In genomic region chr5:92331635-92332338, GRCm38 (mm10) we compare ENCODE assay signal across 8 mouse cellular contexts. TPM values are rescaled to one million over a fixed set of nuclear protein-coding genes. Genes with fewer than 3 reads are reported as not detected.
DNase-seq lines count a peak whose midpoint lies in the region; ATAC-seq lines count a peak whose summit lies in the region.

TSS of gene Art3 (plus strand) at chr5:92331827.

- ATAC-seq in granulocyte monocyte progenitor cell, adult 5-6 weeks (replicated peaks; ENCODE audit: poor library complexity, severe bottlenecking), result peak; percentile 12
- no peak for ATAC-seq in liver, embryonic 15.5 days (ENCODE audit: insufficient read depth)

- 83% methylated on average over 17 of the region's 17 CpGs for WGBS in liver, embryonic 15.5 days (ENCODE audit: insufficient replicate concordance)

- H3K4me2 ChIP-seq in liver, embryonic 15.5 days, result no peak within 1 kb of the TSS

- no peaks in the 10 kb centered on the region for H3K9me3 ChIP-seq in liver, embryonic 15.5 days (replicated peaks)

- H3K27ac ChIP-seq in liver, embryonic 15.5 days (replicated peaks), result peak within 1 kb of the TSS; percentile 33; the same call in 1 of the 2 replicates

- 0 out of 2 replicates have a peak, but pooled peaks cover 2% of the 10 kb centered on the region for H3K4me1 ChIP-seq in liver, embryonic 15.5 days (replicated peaks)

- no peak for DNase-seq in left cerebral cortex, postnatal 14 days (ENCODE audit: low spot score in 2 of 2)
- no peak for DNase-seq in left cerebral cortex, postnatal 25 days (ENCODE audit: low spot score in 2 of 2)
- DNase-seq in adrenal gland, postnatal 4 days (ENCODE audit: low spot score in 2 of 2), result no peak
- no peak for DNase-seq in right cerebral cortex, postnatal 14 days
- no peak for DNase-seq in urinary bladder, postnatal 25 days (ENCODE audit: low spot score)
- DNase-seq in thymus, postnatal 14 days, result no peak

- no peak within 1 kb of the TSS for H3K4me3 ChIP-seq in liver, embryonic 15.5 days (replicated peaks)

- no peak within 1 kb of the TSS for H3K9ac ChIP-seq in liver, embryonic 15.5 days

- H3K36me3 ChIP-seq in liver, embryonic 15.5 days (replicated peaks), result no peaks in the 10 kb centered on the region

- intact Hi-C loops in left cerebral cortex, postnatal 14 days (cut with DNase I), result no loop called here
- intact Hi-C loops in left cerebral cortex, postnatal 25 days (cut with DNase I), result no loop called here

- peaks cover 4% of the 10 kb centered on the region; the same call in 1 of the 2 replicates for H3K27me3 ChIP-seq in liver, embryonic 15.5 days

RNA-seq across cellular contexts. Expression of gene Art3, which starts in this region (rescaled TPM):
- 10 to 100 TPM; 10.2 to 11.8 TPM for total RNA-seq in left cerebral cortex, postnatal 14 days (2021)
- total RNA-seq in left cerebral cortex, postnatal 25 days (2021), result 1 to 10 TPM; 6.2 to 6.9 TPM
- total RNA-seq in adrenal gland, postnatal 4 days (2021), result 10 to 100 TPM; 42.5 to 70.3 TPM
- total RNA-seq in granulocyte monocyte progenitor cell, adult 5-6 weeks (2014; fragmentation: Nextera tagmentation), result 1.1 TPM in 1 of 2 replicates, not detected in the other
- total RNA-seq in granulocyte monocyte progenitor cell, adult 5-6 weeks (2017), result 4.8 TPM in 1 of 2 replicates, not detected in the other
- 1.2 and 1.4 TPM in 2 replicates for polyA plus RNA-seq in liver, embryonic 15.5 days (2015; fragmentation: Nextera tagmentation; extraction: Ambion mirVana)
